In the genomic region with DNA sequence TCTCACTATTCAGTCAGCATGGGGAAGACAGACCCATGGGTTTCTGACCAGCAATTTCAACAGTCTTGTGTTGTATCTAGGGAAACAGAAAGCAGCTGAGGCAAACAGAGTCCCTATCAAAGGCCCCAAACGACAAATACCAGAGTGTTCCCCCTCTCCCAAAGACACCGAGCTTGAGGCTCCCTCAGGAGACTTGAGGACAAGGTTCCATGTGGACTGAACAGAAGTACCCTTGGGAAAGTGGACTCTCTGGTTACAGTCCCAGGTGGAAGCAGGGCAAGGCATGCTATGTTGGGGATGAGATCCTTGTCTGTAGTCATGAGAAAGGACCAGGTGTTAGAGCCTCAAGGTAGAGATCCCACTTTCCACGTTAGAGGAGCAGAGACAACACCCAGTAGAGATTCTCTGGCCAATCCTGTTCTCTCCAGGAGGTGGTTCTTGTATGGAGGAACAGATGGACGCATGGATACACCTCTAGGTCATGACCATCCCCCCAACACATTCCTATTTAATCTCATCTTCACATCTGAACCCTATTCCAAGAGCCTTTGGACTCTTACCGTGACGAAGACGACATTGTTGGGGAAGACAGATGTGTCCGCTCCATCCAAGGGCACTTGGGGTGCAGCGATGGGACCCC, we compare ENCODE assay signal across 8 mouse cellular contexts. TPM values are rescaled to one million over a fixed set of nuclear protein-coding genes. Genes with fewer than 3 reads are reported as not detected.
A peak's percentile ranks its signal among the peaks of the same experiment; 100 is the strongest.
DNase-seq lines count a peak whose midpoint lies in the region; ATAC-seq and TF ChIP-seq lines count a peak whose summit lies in the region.

No protein-coding gene starts in this region.

- no peak for TF ChIP-seq EP300 in heart, adult 2 months (IDR thresholded peaks at IDR 0.05; ENCODE audit: insufficient read depth, low read depth, low read length)
- no peak for TF ChIP-seq EP300 in heart, postnatal 0 days (IDR thresholded peaks at IDR 0.05; ENCODE audit: low read depth)
- no peak for TF ChIP-seq EP300 in liver, postnatal 0 days (IDR thresholded peaks at IDR 0.05; ENCODE audit: low read depth)

- DNase-seq in heart, adult 2 months: no peak
- no peak for DNase-seq in heart, postnatal 14 days
- no peak for DNase-seq in ES-E14 (ENCODE audit: low read depth, low spot score)
- DNase-seq in heart, postnatal 0 days (ENCODE audit: low spot score): no peak
- no peak for DNase-seq in liver, postnatal 0 days
- no peak for DNase-seq in thymus, postnatal 0 days (ENCODE audit: low spot score)
- DNase-seq in layer of hippocampus, adult 9-11 months: no peak
- no peak for DNase-seq in frontal cortex, postnatal 14 days (ENCODE audit: low spot score in 2 of 2)

- H3K4me3 ChIP-seq in heart, adult 2 months: peak overlapping the region; percentile 13; the same call in 1 of the 2 replicates
- peak overlapping the region; percentile 3 to 73; a peak in 2 of 4 replicates for H3K4me3 ChIP-seq in ES-E14 (ENCODE audit: insufficient read depth in 1 of 2, low read depth in 1 of 2, low read length in 2 of 2, poor library complexity in 1 of 2, severe bottlenecking in 1 of 2)
- peak overlapping the region; percentile 95 for H3K4me3 ChIP-seq in heart, postnatal 0 days (ENCODE audit: low read depth, low read length)
- peak overlapping the region; percentile 73 for H3K4me3 ChIP-seq in liver, postnatal 0 days (ENCODE audit: low read depth, low read length)

- intact Hi-C loops in heart, adult 2 months (cut with DNase I): loop anchor here (5.0 to 10.0 kb wide), 4 partner anchors 279 to 799 kb away; a partner anchor contains a TSS
- intact Hi-C loops in heart, postnatal 14 days (cut with DNase I): loop anchor here (10.0 kb wide), 2 partner anchors 371 to 819 kb away; a partner anchor contains a TSS

- peak overlapping the region; percentile 98 for H3K4me2 ChIP-seq in heart, postnatal 0 days (ENCODE audit: low read depth, low read length)
- peak overlapping the region; percentile 83 for H3K4me2 ChIP-seq in liver, postnatal 0 days (ENCODE audit: low read depth, low read length)

- in situ Hi-C loops in ES-E14 (cut with MboI; ENCODE audit: low sequenced_read_pairs in 2 of 2, unreplicated experiment in 2 of 2): loop anchor here in 1 of 2 experiments (10.0 kb wide), 1 partner anchor 381 kb away; a partner anchor contains a TSS

- no peaks in the 10 kb centered on the region for H3K9me3 ChIP-seq in ES-E14 (ENCODE audit: control insufficient read depth, insufficient read depth, low read depth, low read length)
- H3K9me3 ChIP-seq in heart, postnatal 0 days (replicated peaks; ENCODE audit: control insufficient read depth, low read length): no peaks in the 10 kb centered on the region
- H3K9me3 ChIP-seq in liver, postnatal 0 days (ENCODE audit: low read length): no peaks in the 10 kb centered on the region

- peak overlapping the region; percentile 82 for H3K9ac ChIP-seq in heart, adult 2 months (ENCODE audit: low read depth, low read length)
- H3K9ac ChIP-seq in ES-E14 (ENCODE audit: insufficient read depth, low read depth, low read length, poor library complexity, severe bottlenecking): peak overlapping the region; percentile 95; the same call in 1 of the 2 replicates
- peak overlapping the region; percentile 93 for H3K9ac ChIP-seq in heart, postnatal 0 days (replicated peaks; ENCODE audit: low read depth, low read length)
- H3K9ac ChIP-seq in liver, postnatal 0 days (replicated peaks): peak overlapping the region; percentile 83

- H3K27me3 ChIP-seq in heart, adult 2 months (ENCODE audit: control insufficient read depth, insufficient read depth, low read length): no peaks in the 10 kb centered on the region
- no peaks in the 10 kb centered on the region for H3K27me3 ChIP-seq in heart, postnatal 0 days (ENCODE audit: control insufficient read depth, insufficient read depth, low read length)
- H3K27me3 ChIP-seq in liver, postnatal 0 days (ENCODE audit: insufficient read depth, low read length): no peaks in the 10 kb centered on the region

- peaks cover 11% of the 10 kb centered on the region for H3K36me3 ChIP-seq in heart, adult 2 months (ENCODE audit: control insufficient read depth, insufficient read depth, low read length)
- H3K36me3 ChIP-seq in ES-E14 (ENCODE audit: control insufficient read depth, insufficient read depth, low read length, poor library complexity, severe bottlenecking): peaks cover 46% of the 10 kb centered on the region
- peaks cover 42% of the 10 kb centered on the region for H3K36me3 ChIP-seq in heart, postnatal 0 days (replicated peaks; ENCODE audit: control insufficient read depth, insufficient read depth, low read length)
- H3K36me3 ChIP-seq in liver, postnatal 0 days (replicated peaks; ENCODE audit: insufficient read depth, low read length): peaks cover 45% of the 10 kb centered on the region

- TF ChIP-seq POLR2A in heart, adult 2 months (IDR thresholded peaks at IDR 0.05; ENCODE audit: insufficient read depth, low read depth, low read length): 0 out of 2 replicates have a peak, but pooled peaks have one; percentile 10

- WGBS in heart, adult 2 months: 51% methylated on average over 9 of the region's 9 CpGs
- WGBS in heart, postnatal 0 days: 53% methylated on average over 9 of the region's 9 CpGs
- WGBS in liver, postnatal 0 days (ENCODE audit: insufficient replicate concordance): 58% methylated on average over 9 of the region's 9 CpGs

- no peak for ATAC-seq in heart, postnatal 0 days (ENCODE audit: insufficient read depth, low read depth)
- ATAC-seq in liver, postnatal 0 days: no peak

- H3K27ac ChIP-seq in heart, adult 2 months: no peak overlapping the region
- H3K27ac ChIP-seq in ES-E14 (ENCODE audit: insufficient read depth, low read depth, low read length, poor library complexity, severe bottlenecking): no peak overlapping the region
- H3K27ac ChIP-seq in heart, postnatal 0 days (ENCODE audit: low read depth): no peak overlapping the region
- 0 out of 2 replicates have a peak overlapping the region, but pooled peaks have one; percentile 100 for H3K27ac ChIP-seq in liver, postnatal 0 days (ENCODE audit: low read depth)

- peaks cover 4% of the 10 kb centered on the region; the same call in 1 of the 2 replicates for H3K79me2 ChIP-seq in heart, adult 2 months (replicated peaks; ENCODE audit: control insufficient read depth, insufficient read depth, low read length)

- H3K4me1 ChIP-seq in heart, adult 2 months (ENCODE audit: control insufficient read depth, insufficient read depth, low read length): peaks cover 20% of the 10 kb centered on the region
- H3K4me1 ChIP-seq in ES-E14 (ENCODE audit: control insufficient read depth in 2 of 2, insufficient read depth in 2 of 2, low read length in 2 of 2, poor library complexity in 1 of 2): peaks cover 2 to 25% of the 10 kb centered on the region in 2 experiments
- peaks cover 34% of the 10 kb centered on the region for H3K4me1 ChIP-seq in heart, postnatal 0 days (ENCODE audit: control insufficient read depth, insufficient read depth)
- peaks cover 34% of the 10 kb centered on the region for H3K4me1 ChIP-seq in liver, postnatal 0 days (ENCODE audit: insufficient read depth)

- no peak for TF ChIP-seq CTCF in heart, adult 2 months (IDR thresholded peaks at IDR 0.05)
- no peak for TF ChIP-seq CTCF in heart, postnatal 0 days (IDR thresholded peaks at IDR 0.05; ENCODE audit: low read depth)
- TF ChIP-seq CTCF in liver, postnatal 0 days (IDR thresholded peaks at IDR 0.05; ENCODE audit: low read depth): no peak

RNA-seq across cellular contexts. Expression of a gene that starts 3.4 kb away (rescaled TPM):
- 10 to 100 TPM; 21.3 to 26.0 TPM for total RNA-seq in heart, adult 2 months (2021)
- 24.1 and 31.5 TPM in 2 replicates for polyA plus RNA-seq in heart, adult 2 months (2012; rRNA removed)
- 10 to 100 TPM; 32.7 to 33.0 TPM for total RNA-seq in heart, postnatal 14 days (2021)
- total RNA-seq in ES-E14 (2012; rRNA removed): 42.3 and 43.0 TPM in 2 replicates
- total RNA-seq in heart, postnatal 0 days (2014; rRNA removed; ENCODE audit: low replicate concordance): 18.0 and 19.6 TPM in 2 replicates
- polyA plus RNA-seq in heart, postnatal 0 days (2015; fragmentation: Nextera tagmentation; extraction: Ambion mirVana): 5.0 and 5.4 TPM in 2 replicates
- polyA plus RNA-seq in liver, postnatal 0 days (2015; fragmentation: Nextera tagmentation; extraction: Ambion mirVana): 4.7 and 5.0 TPM in 2 replicates
- polyA plus RNA-seq in thymus, postnatal 0 days (2015; fragmentation: Nextera tagmentation; extraction: Ambion mirVana): 13.1 and 17.2 TPM in 2 replicates

RNA-seq across cellular contexts. Expression of a gene that starts 3.6 kb away (rescaled TPM):
- total RNA-seq in heart, adult 2 months (2021): under 1 TPM; 0.44 to 0.52 TPM
- 0.39 and 0.50 TPM in 2 replicates for polyA plus RNA-seq in heart, adult 2 months (2012; rRNA removed)
- 1 to 10 TPM; 1.1 to 1.3 TPM for total RNA-seq in heart, postnatal 14 days (2021)
- 24.5 and 33.0 TPM in 2 replicates for total RNA-seq in ES-E14 (2012; rRNA removed)
- 1.4 and 8.7 TPM in 2 replicates for total RNA-seq in heart, postnatal 0 days (2014; rRNA removed; ENCODE audit: low replicate concordance)
- polyA plus RNA-seq in heart, postnatal 0 days (2015; fragmentation: Nextera tagmentation; extraction: Ambion mirVana): 2.2 and 3.6 TPM in 2 replicates
- polyA plus RNA-seq in liver, postnatal 0 days (2015; fragmentation: Nextera tagmentation; extraction: Ambion mirVana): 1.5 and 1.9 TPM in 2 replicates
- polyA plus RNA-seq in thymus, postnatal 0 days (2015; fragmentation: Nextera tagmentation; extraction: Ambion mirVana): 17.7 and 18.6 TPM in 2 replicates

RNA-seq across cellular contexts. Expression of a gene that starts 5.4 kb away (rescaled TPM):
- 10 to 100 TPM in 1 of 2 experiments, 1 to 10 TPM in 1; 7.4 to 10.8 TPM for total RNA-seq in heart, adult 2 months (2021)
- polyA plus RNA-seq in heart, adult 2 months (2012; rRNA removed): 6.8 and 12.0 TPM in 2 replicates
- 10 to 100 TPM; 13.9 to 14.0 TPM for total RNA-seq in heart, postnatal 14 days (2021)
- total RNA-seq in ES-E14 (2012; rRNA removed): 27.6 and 34.5 TPM in 2 replicates
- total RNA-seq in heart, postnatal 0 days (2014; rRNA removed; ENCODE audit: low replicate concordance): 24.0 and 24.5 TPM in 2 replicates
- polyA plus RNA-seq in heart, postnatal 0 days (2015; fragmentation: Nextera tagmentation; extraction: Ambion mirVana): 10.4 and 15.4 TPM in 2 replicates
- 13.4 and 18.1 TPM in 2 replicates for polyA plus RNA-seq in liver, postnatal 0 days (2015; fragmentation: Nextera tagmentation; extraction: Ambion mirVana)
- polyA plus RNA-seq in thymus, postnatal 0 days (2015; fragmentation: Nextera tagmentation; extraction: Ambion mirVana): 69.4 and 69.6 TPM in 2 replicates

RNA-seq across cellular contexts. Expression of a gene that starts 38.5 kb away (rescaled TPM):
- total RNA-seq in heart, adult 2 months (2021): 100 to 1,000 TPM; 254 to 258 TPM
- polyA plus RNA-seq in heart, adult 2 months (2012; rRNA removed): 223 and 251 TPM in 2 replicates
- 100 to 1,000 TPM; 287 to 312 TPM for total RNA-seq in heart, postnatal 14 days (2021)
- total RNA-seq in ES-E14 (2012; rRNA removed): 15.9 and 21.6 TPM in 2 replicates
- total RNA-seq in heart, postnatal 0 days (2014; rRNA removed; ENCODE audit: low replicate concordance): 167 and 192 TPM in 2 replicates
- 221 and 232 TPM in 2 replicates for polyA plus RNA-seq in heart, postnatal 0 days (2015; fragmentation: Nextera tagmentation; extraction: Ambion mirVana)
- polyA plus RNA-seq in liver, postnatal 0 days (2015; fragmentation: Nextera tagmentation; extraction: Ambion mirVana): 65.3 and 65.9 TPM in 2 replicates
- 353 and 419 TPM in 2 replicates for polyA plus RNA-seq in thymus, postnatal 0 days (2015; fragmentation: Nextera tagmentation; extraction: Ambion mirVana)

RNA-seq across cellular contexts. Expression of a gene that starts 42.6 kb away (rescaled TPM):
- total RNA-seq in heart, adult 2 months (2021): 1 to 10 TPM in 1 of 2 experiments, under 1 TPM in 1; 0.94 to 1.2 TPM
- 1.6 and 1.7 TPM in 2 replicates for polyA plus RNA-seq in heart, adult 2 months (2012; rRNA removed)
- 1 to 10 TPM; 1.4 to 1.8 TPM for total RNA-seq in heart, postnatal 14 days (2021)
- 5.9 and 7.4 TPM in 2 replicates for total RNA-seq in ES-E14 (2012; rRNA removed)
- 1.3 and 5.8 TPM in 2 replicates for total RNA-seq in heart, postnatal 0 days (2014; rRNA removed; ENCODE audit: low replicate concordance)
- polyA plus RNA-seq in heart, postnatal 0 days (2015; fragmentation: Nextera tagmentation; extraction: Ambion mirVana): 0.56 and 0.65 TPM in 2 replicates
- 0.11 and 0.18 TPM in 2 replicates for polyA plus RNA-seq in liver, postnatal 0 days (2015; fragmentation: Nextera tagmentation; extraction: Ambion mirVana)
- 7.2 and 8.8 TPM in 2 replicates for polyA plus RNA-seq in thymus, postnatal 0 days (2015; fragmentation: Nextera tagmentation; extraction: Ambion mirVana)

Comparison
In these comparisons a context has a peak if more than half of its experiments do, and no peak if none do; other contexts are left out.
1. H3K4me3 ChIP-seq: peak in every context shown above with its lines; median percentile 95 in heart, postnatal 0 days; 73 in liver, postnatal 0 days; 38 in ES-E14; 13 in heart, adult 2 months.